Mouse (Mus musculus) adrenal gland, postnatal 36 days (tissue): ENCODE data around the gene Ubap2l. TPM values are rescaled to one million over a fixed set of nuclear protein-coding genes. Genes with fewer than 3 reads are reported as not detected.

Experiments used
- DNase-seq, 2 experiments: peaks; one replicate each; pipeline ENCODE4 v3.0.0; 2021; ENCODE audit warnings: mixed read lengths in 1 of 2
- microRNA-seq: library from miRNA; unstranded; fragments of <30 nt; microRNA quantifications from one replicate; pipeline ENCODE4 v1.2.0, GENCODE M21; 2021
- total RNA-seq, 2 experiments: library from RNA; stranded (reverse); gene quantifications; 2 replicates each; pipeline ENCODE4 v1.2.3; 2021

Ubap2l gene
- total RNA-seq, 2 experiments from 2014 or later, result 146 to 159 TPM

GRCm38 (mm10) chr3:89966946-89967345, 85.5 kb downstream of the Ubap2l start:
- no peak for DNase-seq

- DNase-seq, result no peak
These were observed 86.5 kb downstream of the Ubap2l start for GRCm38 (mm10) chr3:89965972-89966371.

GRCm38 (mm10) chr3:89965557-89965956, 86.9 kb downstream of the Ubap2l start:
- no peak for DNase-seq

GRCm38 (mm10) chr3:89963926-89964739, 88.3 kb downstream of the Ubap2l start:
- DNase-seq, result peak; percentile 72 to 78

- DNase-seq, result peak; percentile 63 to 80
These were observed 89.1 kb downstream of the Ubap2l start, which contains the start of gene Atp8b2 for GRCm38 (mm10) chr3:89963221-89963763. Atp8b2 (minus strand) TSS chr3:89963508.

- no peak for DNase-seq
These were observed 89.6 kb downstream of the Ubap2l start for GRCm38 (mm10) chr3:89962751-89963220.

- DNase-seq, result peak; percentile 24 to 38
These were observed 90.2 kb downstream of the Ubap2l start for GRCm38 (mm10) chr3:89962059-89962750.

GRCm38 (mm10) chr3:89961436-89961835, 91.0 kb downstream of the Ubap2l start:
- DNase-seq, result no peak

GRCm38 (mm10) chr3:89960469-89960868, 92.0 kb downstream of the Ubap2l start:
- peak; percentile 97 to 99 for DNase-seq

GRCm38 (mm10) chr3:89959435-89959834, 93.0 kb downstream of the Ubap2l start:
- no peak for DNase-seq

- no peak for DNase-seq
These were observed 94.5 kb downstream of the Ubap2l start for GRCm38 (mm10) chr3:89957880-89958279.

GRCm38 (mm10) chr3:89956177-89956971, 96.1 kb downstream of the Ubap2l start:
- no peak for DNase-seq

GRCm38 (mm10) chr3:89953420-89953819, 99.0 kb downstream of the Ubap2l start:
- peak; percentile 80 to 87 for DNase-seq

Small RNA genes lying within 50 kb of the gene (microRNA-seq; reads per million reads assigned to microRNA genes)
- 20.2 reads per million, percentile 34 among the genes with 10 or more reads in this experiment for gene Mir190b
- gene Mir7669, result not detected

Other genes with a start within 250 kb of the Ubap2l start
- gene She, start 221.3 kb downstream of the Ubap2l start, total RNA-seq, result 1 to 10 TPM; 7.8 to 8.5 TPM
- gene Il6ra, start 139.4 kb downstream of the Ubap2l start, total RNA-seq, result 10 to 100 TPM in 1 of 2 experiments, 1 to 10 TPM in 1; 7.4 to 12.9 TPM
- gene Atp8b2, start 89.1 kb downstream of the Ubap2l start, total RNA-seq, result 10 to 100 TPM; 31.3 to 49.4 TPM
- 100 to 1,000 TPM; 159 to 161 TPM for gene Hax1, start 53.8 kb downstream of the Ubap2l start, total RNA-seq
- gene 4933434E20Rik, start 992 bp downstream of the Ubap2l start, total RNA-seq, result 10 to 100 TPM; 81.6 to 85.9 TPM
- 100 to 1,000 TPM; 183 to 215 TPM for gene Tpm3, start 20.0 kb upstream of the Ubap2l start, total RNA-seq
- gene Nup210l, start 51.5 kb upstream of the Ubap2l start, total RNA-seq, result under 1 TPM; 0.66 TPM
- gene Rps27, start 161.0 kb upstream of the Ubap2l start, total RNA-seq, result 1,000 to 10,000 TPM; 1,883 to 1,933 TPM
- 10 to 100 TPM; 24.6 to 39.0 TPM for gene Rab13, start 161.1 kb upstream of the Ubap2l start, total RNA-seq
- 10 to 100 TPM; 63.2 to 70.8 TPM for gene Jtb, start 179.0 kb upstream of the Ubap2l start, total RNA-seq
- gene Creb3l4, start 190.9 kb upstream of the Ubap2l start, total RNA-seq, result under 1 TPM; 0.20 to 0.66 TPM
- 100 to 1,000 TPM; 127 to 142 TPM for gene Slc39a1, start 195.5 kb upstream of the Ubap2l start, total RNA-seq
- gene Crtc2, start 201.5 kb upstream of the Ubap2l start, total RNA-seq, result 10 to 100 TPM; 37.4 to 43.2 TPM
- 1 to 10 TPM; 6.2 to 7.3 TPM for gene Dennd4b, start 212.6 kb upstream of the Ubap2l start, total RNA-seq
- 10 to 100 TPM; 62.2 to 66.2 TPM for gene Gatad2b, start 240.6 kb upstream of the Ubap2l start, total RNA-seq